Mouse (Mus musculus) effector memory CD4-positive, alpha-beta T cell, adult 5 months (primary cell): ENCODE data around the gene Lin52. TPM values are rescaled to one million over a fixed set of nuclear protein-coding genes. Genes with fewer than 3 reads are reported as not detected.

Experiments
- polyA plus RNA-seq: library from polyadenylated mRNA; unstranded; fragments of 100-300 nt; shearing (Covaris generic); gene quantifications from one replicate; pipeline ENCODE4 v1.2.1, GENCODE M21; 2017

The Lin52 gene
- 25.4 TPM for polyA plus RNA-seq

DNA sequence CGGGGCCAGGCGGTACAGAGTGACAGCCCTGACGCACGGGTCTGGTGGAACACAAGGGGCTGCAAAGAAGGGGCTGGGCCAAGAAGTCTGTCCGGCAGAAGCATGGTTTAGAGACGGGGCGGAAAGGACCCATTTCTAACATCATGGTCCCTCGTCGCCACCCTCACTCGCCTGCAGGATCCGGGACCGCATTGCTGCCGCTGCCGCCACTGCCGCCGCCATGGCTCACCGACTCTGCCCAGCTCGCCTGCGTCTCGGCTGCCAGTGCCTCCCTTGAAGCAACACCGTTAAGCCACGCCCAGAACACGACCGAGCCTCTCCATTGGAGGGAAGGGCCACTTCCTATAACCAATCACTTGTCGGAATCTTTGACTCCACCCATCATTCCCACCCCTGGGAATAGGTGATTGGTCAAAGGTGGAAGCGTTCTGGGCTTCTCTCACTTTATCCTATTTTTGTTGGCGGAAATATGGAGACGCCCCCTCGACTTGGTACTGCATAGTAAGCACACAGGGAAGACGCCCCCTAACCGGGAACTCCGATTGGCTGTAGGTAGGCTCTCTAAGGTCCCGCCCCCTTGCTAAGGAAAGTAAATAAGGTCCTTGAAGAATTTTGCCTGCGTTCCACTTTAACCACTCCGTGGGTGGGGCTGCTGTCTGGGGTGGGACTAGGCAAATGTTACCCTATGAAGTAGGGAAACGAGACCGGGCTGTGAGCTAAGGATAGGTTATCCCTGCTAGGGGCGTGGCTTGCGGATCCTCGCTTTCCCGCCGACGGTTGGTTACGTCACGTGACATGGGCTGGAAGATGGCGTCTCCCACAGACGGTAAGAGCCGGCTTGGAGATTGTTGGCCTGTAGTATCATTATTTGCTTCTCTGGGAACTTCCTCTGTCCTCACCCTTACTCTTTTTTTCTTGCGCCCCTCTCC lies at the start of gene Lin52, which contains the start of gene Aldh6a1:
Gene Lin52, plus strand, starts transcription at position 705 of the 929 bp plus-strand sequence.
Gene Aldh6a1, minus strand, starts transcription at position 287 of the 929 bp plus-strand sequence.

GRCm38 (mm10) chr12:84408819-84409507 lies 42.3 kb upstream of the Lin52 start, which contains the start of the genes Entpd5 and Bbof1:
Gene Entpd5, minus strand, starts transcription at chr12:84409029.
Gene Bbof1, plus strand, starts transcription at chr12:84409071.

GRCm38 (mm10) chr12:84416834-84417604 lies 34.2 kb upstream of the Lin52 start, which contains the start of gene Rnf113a2:
Gene Rnf113a2, plus strand, starts transcription at chr12:84417196.

DNA sequence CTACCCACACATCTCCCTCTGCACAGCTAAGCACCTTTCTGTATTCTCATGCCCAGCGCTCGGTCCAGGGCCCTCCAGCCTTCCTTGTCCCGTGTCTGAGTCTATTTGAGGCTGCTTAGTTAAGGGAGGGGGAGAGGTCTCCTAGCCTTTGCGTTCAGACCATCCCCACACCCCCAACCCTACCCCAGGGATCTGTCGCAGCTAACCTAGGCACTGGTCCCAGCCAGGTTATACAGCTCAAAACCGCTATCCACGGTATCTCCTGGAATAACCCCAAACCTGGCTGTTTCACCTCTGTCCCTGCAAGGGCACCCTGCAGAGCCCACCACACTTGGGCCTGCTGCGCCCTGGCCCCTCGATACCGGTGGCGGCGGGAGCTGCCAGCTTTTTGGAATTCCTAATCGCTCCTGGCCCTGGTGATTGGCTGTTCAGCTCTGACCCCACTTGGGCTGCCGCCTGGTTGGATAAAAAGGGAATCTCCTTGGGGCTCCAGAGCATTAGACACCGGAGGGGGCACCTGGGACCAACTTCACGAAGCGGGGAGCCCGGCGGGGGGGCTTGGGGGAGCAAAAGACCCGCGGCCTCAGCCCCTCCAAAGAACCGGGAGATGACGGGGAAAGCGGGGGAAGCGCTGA lies 118.2 kb downstream of the Lin52 start, which contains the start of gene Vsx2:
Gene Vsx2, plus strand, starts transcription at position 427 of the 635 bp plus-strand sequence.

Other genes starting within 250 kb of the Lin52 start
- gene Elmsan1, start 232.5 kb upstream of the Lin52 start, polyA plus RNA-seq = 189 TPM
- 21.2 TPM for gene Ptgr2, start 166.2 kb upstream of the Lin52 start, polyA plus RNA-seq
- 63.5 TPM for gene Zfp410, start 134.6 kb upstream of the Lin52 start, polyA plus RNA-seq
- gene Coq6, start 89.8 kb upstream of the Lin52 start, polyA plus RNA-seq = 18.7 TPM
- 0.51 TPM for gene Fam161b, start 89.6 kb upstream of the Lin52 start, polyA plus RNA-seq
- gene Entpd5, start 42.4 kb upstream of the Lin52 start, polyA plus RNA-seq = 60.3 TPM
- 2.1 TPM for gene Bbof1, start 42.4 kb upstream of the Lin52 start, polyA plus RNA-seq
- gene Rnf113a2, start 34.2 kb upstream of the Lin52 start, polyA plus RNA-seq = 35.2 TPM
- gene Aldh6a1, start 418 bp upstream of the Lin52 start, polyA plus RNA-seq = 12.9 TPM
- gene Vsx2, start 118.3 kb downstream of the Lin52 start, polyA plus RNA-seq = not detected
- gene Abcd4, start 166.0 kb downstream of the Lin52 start, polyA plus RNA-seq = 14.1 TPM
- gene Vrtn, start 189.6 kb downstream of the Lin52 start, polyA plus RNA-seq = not detected
- not detected for gene Syndig1l, start 247.4 kb downstream of the Lin52 start, polyA plus RNA-seq